Mouse (Mus musculus): ENCODE results near the gene Kdm4a. TPM values are rescaled to one million over a fixed set of nuclear protein-coding genes. Genes with fewer than 3 reads are reported as not detected.

Kdm4a gene
- polyA plus RNA-seq, 1 experiment from 2014 or later, result 58.1 TPM

GRCm38 (mm10) chr4:118214891-118215290, 35.0 kb upstream of the Kdm4a start:
- Histone ChIP-seq H3K4me3 (ENCODE audit: low read depth, low read length) (no peak overlapping the region), H3K27ac (ENCODE audit: low read depth, low read length) (no peak overlapping the region), H3K36me3 (ENCODE audit: control insufficient read depth, insufficient read depth, low read length) (peaks cover 44% of the 10 kb centered on the region), H3K4me2 (no peak overlapping the region), H3K4me1 (ENCODE audit: control insufficient read depth, insufficient read depth, low read length) (no peaks in the 10 kb centered on the region), H3K9ac (ENCODE audit: low read length) (no peak overlapping the region), H3K27me3 (ENCODE audit: control insufficient read depth, insufficient read depth, low read length) (no peaks in the 10 kb centered on the region), H3K9me3 (ENCODE audit: control insufficient read depth, low read length) (no peaks in the 10 kb centered on the region)
- DNase-seq (ENCODE audit: low spot score, missing footprints) (no peak), ATAC-seq (ENCODE audit: low FRiP score) (no peak)
- 89% methylated on average over 1 of the region's 1 CpGs for WGBS

GRCm38 (mm10) chr4:118206918-118207640, 27.2 kb upstream of the Kdm4a start:
- WGBS, result 58% methylated on average over 10 of the region's 10 CpGs
- no peak overlapping the region for H3K4me2 ChIP-seq
- H3K9ac ChIP-seq (ENCODE audit: low read length), result no peak overlapping the region
- H3K27me3 ChIP-seq (ENCODE audit: control insufficient read depth, insufficient read depth, low read length), result no peaks in the 10 kb centered on the region
- H3K36me3 ChIP-seq (ENCODE audit: control insufficient read depth, insufficient read depth, low read length), result peaks cover 32% of the 10 kb centered on the region
- DNase-seq (ENCODE audit: low spot score, missing footprints), result no peak
- no peak overlapping the region for H3K4me3 ChIP-seq (ENCODE audit: low read depth, low read length)
- peaks cover 4% of the 10 kb centered on the region; the same call in 1 of the 2 replicates for H3K4me1 ChIP-seq (ENCODE audit: control insufficient read depth, insufficient read depth, low read length)
- no peak overlapping the region for H3K27ac ChIP-seq (ENCODE audit: low read depth, low read length)
- peak; percentile 51 for ATAC-seq (ENCODE audit: low FRiP score)
- no peaks in the 10 kb centered on the region for H3K9me3 ChIP-seq (ENCODE audit: control insufficient read depth, low read length)

- WGBS, result 87% methylated on average over 2 of the region's 2 CpGs
- H3K9me3 ChIP-seq (ENCODE audit: control insufficient read depth, low read length), result no peaks in the 10 kb centered on the region
- peaks cover 4% of the 10 kb centered on the region; the same call in 1 of the 2 replicates for H3K4me1 ChIP-seq (ENCODE audit: control insufficient read depth, insufficient read depth, low read length)
- no peaks in the 10 kb centered on the region for H3K27me3 ChIP-seq (ENCODE audit: control insufficient read depth, insufficient read depth, low read length)
- H3K9ac ChIP-seq (ENCODE audit: low read length), result no peak overlapping the region
- no peak overlapping the region for H3K4me2 ChIP-seq
- H3K27ac ChIP-seq (ENCODE audit: low read depth, low read length), result no peak overlapping the region
- peaks cover 21% of the 10 kb centered on the region for H3K36me3 ChIP-seq (ENCODE audit: control insufficient read depth, insufficient read depth, low read length)
- no peak for ATAC-seq (ENCODE audit: low FRiP score)
- no peak overlapping the region for H3K4me3 ChIP-seq (ENCODE audit: low read depth, low read length)
- no peak for DNase-seq (ENCODE audit: low spot score, missing footprints)
Observed at GRCm38 (mm10) chr4:118205906-118206305, 26.1 kb upstream of the Kdm4a start.

- WGBS, result 93% methylated on average over 2 of the region's 2 CpGs
- no peaks in the 10 kb centered on the region for H3K4me1 ChIP-seq (ENCODE audit: control insufficient read depth, insufficient read depth, low read length)
- no peak for ATAC-seq (ENCODE audit: low FRiP score)
- H3K27ac ChIP-seq (ENCODE audit: low read depth, low read length), result no peak overlapping the region
- no peak overlapping the region for H3K9ac ChIP-seq (ENCODE audit: low read length)
- H3K36me3 ChIP-seq (ENCODE audit: control insufficient read depth, insufficient read depth, low read length), result no peaks in the 10 kb centered on the region
- H3K4me3 ChIP-seq (ENCODE audit: low read depth, low read length), result no peak overlapping the region
- no peak for DNase-seq (ENCODE audit: low spot score, missing footprints)
- H3K4me2 ChIP-seq, result no peak overlapping the region
- H3K9me3 ChIP-seq (ENCODE audit: control insufficient read depth, low read length), result no peaks in the 10 kb centered on the region
- no peaks in the 10 kb centered on the region for H3K27me3 ChIP-seq (ENCODE audit: control insufficient read depth, insufficient read depth, low read length)
Observed at GRCm38 (mm10) chr4:118199093-118199492, 19.2 kb upstream of the Kdm4a start.

- H3K27me3 ChIP-seq (ENCODE audit: control insufficient read depth, insufficient read depth, low read length), result no peaks in the 10 kb centered on the region
- no peak for ATAC-seq (ENCODE audit: low FRiP score)
- no peaks in the 10 kb centered on the region for H3K9me3 ChIP-seq (ENCODE audit: control insufficient read depth, low read length)
- H3K9ac ChIP-seq (ENCODE audit: low read length), result no peak overlapping the region
- no peaks in the 10 kb centered on the region for H3K4me1 ChIP-seq (ENCODE audit: control insufficient read depth, insufficient read depth, low read length)
- no peak for DNase-seq (ENCODE audit: low spot score, missing footprints)
- 88% methylated on average over 3 of the region's 3 CpGs for WGBS
- no peak overlapping the region for H3K4me2 ChIP-seq
- no peak overlapping the region for H3K4me3 ChIP-seq (ENCODE audit: low read depth, low read length)
- no peaks in the 10 kb centered on the region for H3K36me3 ChIP-seq (ENCODE audit: control insufficient read depth, insufficient read depth, low read length)
- no peak overlapping the region for H3K27ac ChIP-seq (ENCODE audit: low read depth, low read length)
Observed at GRCm38 (mm10) chr4:118198606-118199005, 18.8 kb upstream of the Kdm4a start.

GRCm38 (mm10) chr4:118196185-118196584, 16.3 kb upstream of the Kdm4a start:
- no peaks in the 10 kb centered on the region for H3K9me3 ChIP-seq (ENCODE audit: control insufficient read depth, low read length)
- H3K36me3 ChIP-seq (ENCODE audit: control insufficient read depth, insufficient read depth, low read length), result no peaks in the 10 kb centered on the region
- H3K27me3 ChIP-seq (ENCODE audit: control insufficient read depth, insufficient read depth, low read length), result no peaks in the 10 kb centered on the region
- no peak overlapping the region for H3K4me3 ChIP-seq (ENCODE audit: low read depth, low read length)
- WGBS, result 93% methylated on average over 10 of the region's 10 CpGs
- no peak overlapping the region for H3K4me2 ChIP-seq
- ATAC-seq (ENCODE audit: low FRiP score) (no peak), DNase-seq (ENCODE audit: low spot score, missing footprints) (no peak)
- no peak overlapping the region for H3K9ac ChIP-seq (ENCODE audit: low read length)
- no peaks in the 10 kb centered on the region for H3K4me1 ChIP-seq (ENCODE audit: control insufficient read depth, insufficient read depth, low read length)
- no peak overlapping the region for H3K27ac ChIP-seq (ENCODE audit: low read depth, low read length)

GRCm38 (mm10) chr4:118180301-118181080, 648 bp upstream of the Kdm4a start:
- Histone ChIP-seq H3K27ac (ENCODE audit: low read depth, low read length) (peak overlapping the region; percentile 79), H3K9ac (ENCODE audit: low read length) (peak overlapping the region; percentile 74), H3K4me2 (peak overlapping the region; percentile 62), H3K9me3 (ENCODE audit: control insufficient read depth, low read length) (no peaks in the 10 kb centered on the region), H3K36me3 (ENCODE audit: control insufficient read depth, insufficient read depth, low read length) (peaks cover 6% of the 10 kb centered on the region; the same call in 1 of the 2 replicates), H3K4me1 (ENCODE audit: control insufficient read depth, insufficient read depth, low read length) (peaks cover 9% of the 10 kb centered on the region; the same call in 1 of the 2 replicates), H3K4me3 (ENCODE audit: low read depth, low read length) (peak overlapping the region; percentile 62), H3K27me3 (ENCODE audit: control insufficient read depth, insufficient read depth, low read length) (no peaks in the 10 kb centered on the region)
- ATAC-seq (ENCODE audit: low FRiP score) (peak; percentile 14; the same call in 1 of the 2 replicates), DNase-seq (ENCODE audit: low spot score, missing footprints) (peak; percentile 97)
- 17% methylated on average over 17 of the region's 17 CpGs for whole genome bisulfite sequencing

GRCm38 (mm10) chr4:118178952-118179466, 834 bp downstream of the Kdm4a start:
- H3K36me3 ChIP-seq (ENCODE audit: control insufficient read depth, insufficient read depth, low read length), result peaks cover 15% of the 10 kb centered on the region
- peaks cover 9% of the 10 kb centered on the region; the same call in 1 of the 2 replicates for H3K4me1 ChIP-seq (ENCODE audit: control insufficient read depth, insufficient read depth, low read length)
- no peak for ATAC-seq (ENCODE audit: low FRiP score)
- H3K4me3 ChIP-seq (ENCODE audit: low read depth, low read length), result peak overlapping the region; percentile 62
- no peaks in the 10 kb centered on the region for H3K27me3 ChIP-seq (ENCODE audit: control insufficient read depth, insufficient read depth, low read length)
- peak overlapping the region; percentile 68 for H3K9ac ChIP-seq (ENCODE audit: low read length)
- no peaks in the 10 kb centered on the region for H3K9me3 ChIP-seq (ENCODE audit: control insufficient read depth, low read length)
- DNase-seq (ENCODE audit: low spot score, missing footprints), result no peak
- H3K4me2 ChIP-seq, result peak overlapping the region; percentile 63
- WGBS, result 2% methylated on average over 12 of the region's 12 CpGs
- H3K27ac ChIP-seq (ENCODE audit: low read depth, low read length), result peak overlapping the region; percentile 79; the same call in 1 of the 2 replicates

- Histone ChIP-seq H3K36me3 (ENCODE audit: control insufficient read depth, insufficient read depth, low read length) (peaks cover 58% of the 10 kb centered on the region), H3K9me3 (ENCODE audit: control insufficient read depth, low read length) (no peaks in the 10 kb centered on the region)
- 96% methylated on average over 12 of the region's 12 CpGs for WGBS
Observed at GRCm38 (mm10) chr4:118172461-118172860, 7.4 kb downstream of the Kdm4a start.

More at GRCm38 (mm10) chr4:118172461-118172860, 7.4 kb downstream of the Kdm4a start:
- DNase-seq (ENCODE audit: low spot score, missing footprints), result no peak
- H3K9ac ChIP-seq (ENCODE audit: low read length), result no peak overlapping the region
- H3K4me3 ChIP-seq (ENCODE audit: low read depth, low read length), result no peak overlapping the region
- ATAC-seq (ENCODE audit: low FRiP score), result no peak
- H3K4me1 ChIP-seq (ENCODE audit: control insufficient read depth, insufficient read depth, low read length), result no peaks in the 10 kb centered on the region
- H3K4me2 ChIP-seq, result no peak overlapping the region
- no peak overlapping the region for H3K27ac ChIP-seq (ENCODE audit: low read depth, low read length)
- H3K27me3 ChIP-seq (ENCODE audit: control insufficient read depth, insufficient read depth, low read length), result no peaks in the 10 kb centered on the region

All from midbrain, embryonic 11.5 days (tissue).